Mouse (Mus musculus) left cerebral cortex, adult 8-10 months (tissue): ENCODE data around the gene Slc29a1. TPM values are rescaled to one million over a fixed set of nuclear protein-coding genes. Genes with fewer than 3 reads are reported as not detected.
A peak's percentile ranks its signal among the peaks of the same experiment; 100 is the strongest.

Experiments used
- DNase-seq, 2 experiments: peaks; one replicate each; pipeline ENCODE4 v3.0.0; 2022; ENCODE audit warnings: low spot score in 2 of 2
- total RNA-seq, 4 experiments: library from RNA; stranded (reverse); gene quantifications; 2 replicates each; pipeline ENCODE4 v1.2.4; 2022

Gene Slc29a1
- total RNA-seq, 4 experiments from 2014 or later = 27.4 to 32.1 (median 29.5) TPM

DNA sequence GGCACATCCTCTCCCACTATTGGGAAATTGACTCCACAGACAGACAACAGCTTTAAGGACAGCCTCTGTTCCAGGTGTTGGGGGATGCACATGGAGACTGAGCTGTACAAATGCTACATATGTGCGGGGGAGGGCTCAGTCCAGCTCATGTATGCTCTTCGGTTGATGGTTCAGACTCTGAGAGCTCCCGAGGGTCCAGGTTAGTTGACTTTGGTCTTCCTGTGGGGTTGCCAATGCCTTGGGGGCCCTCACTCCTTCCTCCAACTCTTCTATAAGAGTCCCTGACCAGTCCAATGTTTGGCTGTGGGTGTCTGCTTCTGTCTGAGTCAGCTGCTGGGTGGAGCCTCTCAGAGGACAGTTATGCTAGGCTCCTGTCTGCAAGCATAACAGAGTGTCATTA, 46.3 kb downstream of the Slc29a1 start:
- no peak for DNase-seq

DNA sequence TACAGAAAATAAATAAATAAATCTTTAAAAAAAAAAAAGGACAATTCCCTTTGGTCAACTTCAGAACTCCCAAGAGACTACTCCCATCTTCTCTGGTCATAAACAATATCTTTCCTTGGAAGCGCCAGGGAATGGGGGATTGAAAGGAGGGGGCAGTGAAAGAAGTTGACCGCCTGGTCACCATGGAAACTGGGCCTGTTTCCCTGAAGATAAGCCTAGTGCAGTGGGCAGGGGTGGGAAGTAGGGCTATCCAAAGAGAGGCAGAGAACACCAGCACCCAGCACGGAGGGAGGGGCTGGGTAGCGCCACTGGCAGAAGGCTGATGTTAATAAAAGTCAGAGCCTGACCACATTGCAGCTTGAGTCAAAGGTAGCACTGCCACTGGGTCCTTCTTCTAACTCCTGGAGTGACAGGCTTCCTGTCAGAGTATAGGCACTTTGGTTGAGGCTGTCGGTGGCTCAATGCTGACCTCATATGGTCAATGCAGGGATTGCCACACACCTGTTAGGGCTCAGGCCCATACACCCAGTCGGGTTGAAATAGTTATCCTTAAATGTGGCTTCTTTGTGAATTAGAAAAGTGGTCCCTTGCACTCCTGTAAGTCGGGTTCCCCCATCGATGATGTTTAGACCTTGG, 47.5 kb downstream of the Slc29a1 start:
- DNase-seq = peak in 1 of 2 experiments; percentile 56

DNA sequence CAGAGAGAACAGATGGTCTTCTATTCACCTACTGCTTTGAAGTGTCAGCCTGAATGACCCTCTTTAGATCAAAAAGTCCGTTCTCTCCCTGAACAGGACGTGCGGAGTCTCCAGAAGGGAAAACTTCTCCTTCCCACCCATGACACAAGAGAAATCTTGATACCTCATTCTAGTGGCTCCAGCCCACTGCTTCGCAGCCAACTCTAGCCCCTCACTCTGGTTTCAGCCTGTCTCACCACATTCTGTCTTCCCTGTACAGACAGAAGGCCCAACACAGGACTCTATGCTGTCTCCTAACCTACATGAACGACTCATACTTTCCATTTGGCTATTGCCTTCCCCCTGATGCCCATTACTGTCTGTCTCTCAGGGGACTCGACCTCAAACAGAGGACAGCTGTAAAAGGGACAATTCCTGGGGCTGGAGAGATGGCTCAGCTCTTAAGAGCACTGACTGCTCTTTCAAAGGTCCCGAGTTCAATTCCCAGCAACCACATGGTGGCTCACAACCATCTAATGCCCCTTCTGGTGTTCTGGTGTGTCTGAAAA, 48.1 kb downstream of the Slc29a1 start:
- DNase-seq = no peak

DNA sequence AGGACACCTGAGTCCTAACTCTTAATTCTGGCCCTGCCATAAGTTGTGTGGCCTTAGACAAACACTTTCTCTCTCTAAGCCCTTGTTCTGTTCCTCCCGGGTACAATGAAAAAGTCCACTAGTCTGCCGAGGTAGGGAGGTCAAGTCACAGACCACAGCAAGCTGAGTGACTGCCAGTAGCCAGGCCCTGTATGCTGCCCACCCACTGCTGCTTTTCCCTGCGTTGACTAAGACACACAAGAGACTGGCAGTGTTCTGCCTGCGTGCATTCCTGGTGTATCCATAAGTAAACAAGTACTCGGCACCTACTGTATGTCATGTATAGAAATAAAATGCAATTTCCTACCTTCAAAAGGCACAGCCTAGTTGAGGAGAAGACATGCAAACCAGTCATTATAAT, 49.2 kb downstream of the Slc29a1 start:
- no peak for DNase-seq

DNA sequence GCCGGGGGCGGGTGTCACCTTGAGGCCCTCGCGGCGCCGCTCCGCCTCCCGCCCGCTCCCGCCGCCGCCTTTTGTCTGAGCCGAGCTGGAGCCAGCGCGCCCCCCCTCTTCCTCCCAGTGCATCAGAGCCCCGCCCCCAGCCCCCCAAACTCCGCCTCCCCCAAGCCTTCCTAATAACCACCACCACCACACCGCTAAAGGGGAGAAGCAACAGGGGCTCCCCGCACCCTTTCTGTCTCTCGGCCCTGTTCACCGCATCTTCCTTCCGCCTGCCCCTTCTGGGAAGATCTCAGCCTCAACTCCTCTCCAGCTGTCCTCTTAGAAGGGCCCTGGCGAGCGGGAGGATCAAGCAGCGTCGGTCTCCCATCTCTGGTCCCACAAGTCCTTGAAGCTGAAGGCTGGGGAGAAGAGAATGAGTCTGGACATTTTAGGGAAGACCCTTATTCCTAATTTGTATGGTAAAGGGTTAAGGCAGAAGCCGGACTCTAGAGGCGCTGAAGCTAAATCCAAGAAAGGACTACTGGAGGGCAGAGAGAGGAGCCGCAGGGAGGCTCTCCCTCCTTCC, 49.7 kb downstream of the Slc29a1 start, which contains the start of gene Tmem151b:
Tmem151b (minus strand) TSS at position 61 of the 565 bp plus-strand sequence.
- DNase-seq = peak in 1 of 2 experiments; percentile 56

DNA sequence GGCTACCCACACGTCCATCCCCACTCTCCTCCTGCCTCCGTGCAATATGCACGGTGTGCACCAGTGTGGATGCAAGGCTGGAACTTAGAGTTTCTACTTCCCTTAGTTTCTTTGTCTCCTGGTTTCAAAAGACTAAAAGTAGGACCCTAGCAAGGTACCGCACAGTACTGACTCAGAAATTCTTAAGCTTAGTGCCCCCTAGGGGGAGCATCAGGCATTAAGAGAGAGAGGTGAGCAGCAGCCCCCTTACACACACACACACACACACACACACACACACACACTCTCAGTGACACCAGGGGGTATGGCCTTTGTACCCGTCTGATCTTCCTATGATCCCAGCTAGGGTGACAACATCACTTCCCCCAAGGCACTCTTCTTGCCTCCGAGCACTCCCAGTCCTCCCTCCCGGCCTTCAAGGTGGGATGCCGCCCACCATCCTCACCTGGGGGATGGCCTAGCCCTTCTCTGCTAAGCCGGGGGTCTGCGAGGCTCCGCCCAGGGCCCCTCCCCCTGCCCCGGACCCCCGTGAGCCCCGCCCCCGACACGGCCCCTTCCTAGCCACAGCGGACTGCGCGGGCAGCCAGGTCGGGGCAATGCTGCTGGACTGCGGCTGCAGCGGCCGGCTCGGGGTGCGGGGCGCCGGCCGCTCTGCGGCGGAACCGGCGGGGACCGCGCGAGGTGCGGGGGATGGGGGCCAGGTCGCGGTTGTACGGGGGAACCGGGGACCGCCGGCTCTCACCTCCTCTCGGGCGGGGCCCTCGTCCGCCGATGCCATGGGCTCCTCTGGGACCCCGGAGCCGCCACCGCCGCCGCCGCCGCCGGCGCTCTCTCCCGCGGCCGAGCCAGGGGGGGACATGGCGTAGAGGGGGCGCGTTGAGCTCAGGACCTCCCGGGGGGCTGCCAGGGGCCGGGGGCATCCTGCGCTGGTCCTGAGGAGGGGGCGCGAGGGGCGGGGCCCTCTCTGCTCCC, 50.6 kb downstream of the Slc29a1 start:
- DNase-seq = peak in 1 of 2 experiments; percentile 68

DNA sequence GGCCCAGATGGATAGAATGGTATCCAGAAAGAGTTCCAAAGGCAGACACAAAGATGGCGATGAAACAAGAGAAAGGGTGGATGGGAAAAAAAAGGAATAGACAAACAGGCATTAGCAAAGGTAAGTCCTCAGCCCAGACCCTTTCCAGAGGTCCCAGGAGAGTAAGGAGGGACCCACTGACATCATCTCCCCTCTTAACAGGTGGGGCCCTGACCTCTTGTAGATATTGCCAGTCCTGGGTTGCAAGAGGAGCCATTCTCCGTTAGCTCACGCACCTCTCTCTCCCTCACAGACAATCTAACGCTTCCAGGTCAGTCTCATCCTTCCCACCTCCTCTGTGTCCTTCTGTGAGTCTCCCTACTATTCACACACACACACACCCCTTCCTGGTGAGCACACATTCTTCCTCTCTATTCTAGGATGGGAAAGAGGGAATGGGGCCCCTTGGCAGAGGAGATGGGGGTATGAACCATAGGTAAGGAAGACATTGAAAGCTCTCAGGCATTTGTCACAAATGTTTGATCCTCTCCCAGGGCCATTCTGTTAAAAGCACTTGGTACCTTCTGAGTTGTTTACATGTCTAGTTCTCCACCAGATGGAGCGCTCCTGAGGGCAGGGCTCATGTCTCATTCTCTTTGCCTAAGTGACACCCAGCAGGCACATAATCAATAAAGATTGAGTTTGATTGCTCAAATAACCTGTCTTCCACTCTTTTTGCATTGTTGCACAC, 51.8 kb downstream of the Slc29a1 start:
- DNase-seq = no peak

DNA sequence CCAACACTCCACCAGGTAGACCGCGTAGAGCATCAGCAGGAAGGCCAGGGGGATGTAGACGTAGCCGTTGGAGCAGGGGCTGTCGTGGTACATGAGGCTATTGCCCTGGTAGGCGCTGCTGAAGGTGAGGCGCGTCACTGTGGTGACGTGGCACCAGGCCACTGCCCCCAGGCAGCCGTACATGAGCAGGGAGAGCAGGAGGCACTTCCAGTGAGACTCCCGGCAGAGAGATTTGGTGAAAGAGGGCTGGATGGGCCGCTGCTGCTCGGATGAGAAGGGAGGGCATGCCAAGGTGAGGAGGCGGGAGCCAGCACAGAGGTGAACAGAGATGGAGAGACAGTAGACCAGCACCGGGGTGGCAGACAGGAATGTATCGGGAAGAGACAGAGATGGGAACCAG, 52.5 kb downstream of the Slc29a1 start:
- DNase-seq = no peak

DNA sequence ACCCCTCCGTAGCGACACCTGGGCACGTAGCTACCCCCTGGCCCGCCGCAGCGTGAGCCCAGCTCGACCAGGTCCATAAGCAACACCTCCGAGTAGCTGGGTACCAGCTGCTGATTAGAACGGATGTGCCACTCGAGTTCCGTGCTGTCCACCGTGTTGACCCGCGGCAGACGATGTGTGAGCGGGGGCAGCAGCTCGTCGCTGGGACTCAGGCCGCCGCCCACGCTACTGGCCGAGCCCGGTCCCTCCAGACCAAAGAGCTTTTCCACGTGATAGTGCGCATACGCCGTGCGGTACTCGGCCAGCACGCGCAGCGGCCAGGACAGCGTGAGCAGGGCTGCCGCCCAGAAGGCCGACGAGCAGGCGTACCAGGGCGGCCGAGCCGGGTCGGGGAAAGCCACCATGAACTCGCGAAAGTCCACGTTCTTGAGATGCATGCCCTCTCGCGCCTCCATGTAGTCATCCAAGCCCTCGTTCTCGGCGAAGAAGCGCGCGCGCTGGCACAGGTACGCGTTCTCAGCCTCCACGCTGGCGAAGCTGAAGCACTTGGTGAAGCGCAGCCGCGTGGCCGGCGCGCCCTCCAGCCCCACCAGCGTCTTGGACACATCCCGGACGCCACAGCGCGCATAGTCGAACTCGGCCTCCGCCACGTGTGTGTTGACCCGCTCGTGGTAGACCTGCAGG, 54.0 kb downstream of the Slc29a1 start:
- DNase-seq = no peak

DNA sequence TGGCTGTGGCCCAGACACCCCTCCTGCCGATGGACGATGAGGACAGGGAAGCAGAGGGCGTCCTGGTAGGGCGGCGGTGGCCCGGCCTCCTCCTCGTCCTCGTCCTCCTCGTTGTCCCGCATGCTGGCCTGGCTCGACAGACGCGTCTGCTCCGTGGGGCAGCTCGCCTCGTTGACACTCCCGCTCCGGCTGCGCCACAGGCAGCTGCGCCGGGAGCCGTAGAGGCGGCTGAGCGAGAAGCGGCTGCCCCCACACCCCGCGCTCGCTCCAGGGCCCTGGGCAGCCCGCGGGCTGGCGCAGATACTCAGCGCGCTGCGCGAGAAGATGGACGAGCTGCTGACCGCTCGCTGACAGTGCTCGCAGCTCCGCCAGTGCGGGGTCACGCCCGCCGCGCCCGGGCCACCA, 54.5 kb downstream of the Slc29a1 start:
- no peak for DNase-seq

DNA sequence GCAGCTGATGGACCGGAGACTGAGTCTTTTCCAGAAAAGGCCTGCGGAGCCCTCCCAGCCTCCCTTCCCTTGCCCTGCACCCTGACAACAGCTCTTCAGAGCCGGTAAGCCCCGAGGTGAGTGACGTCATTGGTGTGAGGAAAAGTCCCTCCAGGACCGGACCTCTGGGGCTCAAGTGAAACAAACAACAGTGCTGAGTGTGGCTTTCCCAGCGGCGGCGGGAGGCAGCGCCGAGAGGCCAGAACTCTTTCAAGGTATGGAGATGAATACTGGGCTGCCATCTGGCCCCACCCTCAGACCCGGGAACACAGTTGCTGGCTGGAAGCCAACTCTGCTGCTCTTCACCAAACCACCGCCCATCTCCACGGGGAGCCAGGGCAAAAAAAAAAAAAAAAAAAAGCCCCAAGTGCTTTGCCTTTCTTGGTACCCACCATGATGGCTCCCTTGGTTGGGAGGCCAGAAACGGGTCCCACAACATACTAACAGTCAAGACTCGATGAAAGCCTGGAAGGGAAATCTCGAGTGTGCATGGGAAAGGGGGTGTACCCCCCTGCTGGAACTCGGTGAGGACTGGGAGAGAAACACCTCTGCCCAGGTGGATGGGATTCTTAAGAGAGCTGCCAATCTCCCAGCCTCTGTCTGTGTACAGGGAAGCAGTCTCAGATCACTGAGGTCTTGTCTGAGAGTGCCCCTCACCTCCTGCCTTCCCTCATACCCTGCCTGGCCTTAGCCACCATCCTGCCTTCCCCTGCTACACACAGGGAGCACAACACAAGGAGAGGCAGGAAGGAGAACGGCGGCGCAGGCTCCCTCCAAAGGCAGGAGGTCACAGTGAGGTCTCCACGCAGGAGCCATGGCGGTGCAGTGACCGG, 55.2 kb downstream of the Slc29a1 start:
- no peak for DNase-seq

DNA sequence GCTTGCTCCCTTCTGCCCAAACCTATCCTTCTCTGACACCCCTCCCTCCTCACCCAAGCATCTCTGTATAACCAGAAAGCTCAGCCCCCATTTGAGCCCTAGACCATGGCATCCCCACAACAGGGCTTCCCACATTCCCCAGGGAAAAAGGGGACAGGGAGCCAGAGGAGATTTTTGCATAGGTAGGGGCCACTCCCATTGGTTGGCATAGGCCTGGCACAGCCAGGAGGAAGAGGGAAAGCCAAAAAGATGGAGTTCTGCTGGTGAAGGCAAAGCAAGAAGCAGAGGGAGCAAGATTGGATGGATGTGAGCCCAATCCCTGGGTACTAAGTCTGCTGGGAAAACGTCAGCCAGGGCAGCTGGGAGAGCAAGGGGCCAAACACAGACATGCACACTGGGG, 56.3 kb downstream of the Slc29a1 start:
- DNase-seq = no peak

DNA sequence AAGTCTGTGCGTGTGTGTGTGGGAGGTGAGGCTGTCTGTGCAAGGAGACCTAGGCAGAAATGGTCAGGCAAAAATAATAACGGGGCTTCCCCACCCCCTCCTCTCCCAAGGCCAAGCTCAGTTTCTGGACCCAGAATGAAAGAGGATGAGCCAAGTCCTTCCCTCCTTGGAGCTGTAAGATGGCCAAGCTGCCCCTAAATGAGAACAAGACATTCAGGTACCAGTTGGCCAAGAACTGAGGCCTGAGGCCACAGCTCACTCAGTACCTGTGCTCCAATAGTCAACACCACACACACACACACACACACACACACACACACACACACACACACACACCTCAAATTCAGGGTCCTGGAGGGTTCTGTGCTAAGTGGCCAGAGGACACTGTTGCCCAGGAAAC, 56.7 kb downstream of the Slc29a1 start:
- DNase-seq = no peak

DNA sequence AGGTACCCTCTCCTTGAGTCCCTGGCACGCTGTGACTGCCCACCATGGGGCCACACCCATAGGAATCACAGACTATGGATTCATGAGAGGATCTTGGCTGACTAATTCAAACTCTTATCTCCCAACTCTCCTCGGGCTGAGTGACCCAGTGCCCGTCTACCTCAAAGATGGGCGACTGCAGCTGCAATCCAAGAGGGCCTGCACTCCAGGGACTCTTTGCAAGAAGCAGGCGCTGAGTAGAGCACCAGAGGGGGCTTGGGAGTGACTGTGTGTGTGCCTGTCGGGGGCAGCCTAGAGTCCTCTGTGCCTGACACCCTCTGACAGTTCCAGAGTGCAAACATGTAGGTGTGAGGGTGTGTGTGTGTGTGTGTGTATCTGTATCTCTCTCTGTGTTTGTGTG, 57.3 kb downstream of the Slc29a1 start:
- DNase-seq = no peak

DNA sequence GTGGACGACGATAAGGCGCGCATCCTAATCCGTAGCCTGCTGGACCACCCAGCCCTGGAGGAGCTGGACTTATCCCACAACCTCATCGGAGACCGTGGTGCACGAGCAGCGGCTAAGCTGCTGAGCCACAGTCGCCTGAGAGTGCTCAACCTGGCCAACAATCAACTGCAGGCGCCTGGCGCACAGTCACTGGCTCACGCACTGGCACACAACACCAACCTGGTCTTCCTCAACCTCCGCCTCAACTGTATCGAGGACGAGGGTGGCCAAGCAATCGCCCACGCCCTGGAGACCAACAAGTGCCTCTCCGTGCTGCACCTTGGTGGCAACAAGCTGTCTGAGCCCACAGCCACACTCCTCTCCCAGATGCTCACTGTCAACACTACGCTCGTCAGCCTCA, 59.7 kb downstream of the Slc29a1 start:
- peak in 1 of 2 experiments; percentile 76 for DNase-seq

DNA sequence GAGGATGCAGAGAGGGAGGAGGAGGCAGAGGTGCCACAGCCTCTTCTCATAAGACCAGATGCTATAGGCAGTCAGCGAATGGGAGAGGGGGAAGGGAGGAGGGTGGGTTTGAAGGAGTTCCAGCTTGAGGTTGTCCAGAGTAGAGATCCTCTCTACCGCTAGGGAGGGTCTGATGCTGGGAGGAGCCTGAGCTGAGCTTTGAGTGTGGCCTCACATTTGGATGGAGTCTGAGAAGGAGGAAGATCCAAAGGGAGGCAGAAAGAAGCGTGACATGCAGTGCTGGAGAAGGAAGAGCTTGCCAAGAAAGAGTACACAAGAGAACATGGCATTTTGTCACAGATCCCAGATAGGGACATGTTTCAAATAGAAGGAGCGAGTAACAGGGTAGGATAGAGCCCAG, 61.0 kb downstream of the Slc29a1 start:
- DNase-seq = no peak

DNA sequence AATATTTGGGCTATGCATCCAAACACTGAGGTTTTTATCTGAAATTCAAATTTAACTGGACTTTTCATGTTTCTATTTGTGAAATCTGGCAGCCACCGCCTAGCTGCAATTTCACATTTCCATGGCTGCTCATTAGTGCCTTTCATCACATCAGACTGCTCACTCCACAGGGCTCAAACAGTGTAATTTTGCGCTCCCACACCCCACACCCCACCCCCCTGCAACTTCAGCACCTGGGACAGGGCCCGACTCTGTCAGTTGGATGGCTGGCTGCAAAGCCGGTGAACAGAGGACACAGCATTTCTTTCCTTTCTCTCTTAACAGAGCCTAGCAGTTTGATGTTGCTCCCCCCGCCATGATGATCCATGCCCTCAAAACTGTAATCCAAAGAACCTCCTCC, 63.1 kb downstream of the Slc29a1 start:
- DNase-seq = no peak
